Mouse (Mus musculus) ovary, postnatal 36 days (tissue): Measurements from ENCODE around the gene Slc38a1.

Experiments
- DNase-seq: peaks from one replicate; pipeline ENCODE4 v3.0.0; 2022; ENCODE audit warnings: low spot score, mixed read lengths

The Slc38a1 gene

DNA sequence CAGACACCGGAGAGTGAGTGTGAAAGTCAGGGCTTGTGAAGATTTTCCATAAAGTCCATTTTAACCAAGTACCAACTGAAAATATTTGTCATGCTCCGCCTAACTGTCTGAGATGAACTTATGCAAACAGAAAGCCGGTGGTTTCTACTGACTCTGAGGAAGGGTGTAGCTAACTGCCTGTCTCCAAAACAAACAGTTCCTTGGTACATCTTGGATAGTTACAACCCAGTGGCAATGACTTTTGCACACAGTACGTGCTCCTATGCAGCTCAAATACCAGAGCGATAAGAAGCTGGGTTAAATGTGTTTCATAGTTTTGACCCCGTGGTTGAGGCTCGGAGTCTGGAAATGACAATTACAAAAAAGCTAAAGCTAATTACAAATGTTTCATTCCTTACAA, 34.0 kb downstream of the Slc38a1 start:
- no peak for DNase-seq

DNA sequence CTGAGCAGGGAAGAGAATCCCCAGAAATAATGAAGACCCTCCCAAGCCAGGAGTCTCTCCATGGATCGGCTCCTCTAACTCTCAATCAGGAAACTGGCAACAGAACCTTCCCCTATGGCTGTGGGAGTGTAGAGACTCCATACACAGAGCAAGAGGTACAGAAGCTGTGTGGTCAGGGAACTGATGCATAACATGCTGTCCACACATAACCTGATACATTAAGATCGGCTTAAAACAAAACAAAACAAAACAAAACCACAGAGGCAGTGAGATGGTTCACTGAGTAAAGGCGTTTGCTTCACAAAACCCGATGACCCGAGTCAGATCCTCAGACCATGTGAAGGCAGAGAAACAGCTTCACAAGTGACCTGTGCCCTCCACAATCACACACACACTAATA, 35.3 kb downstream of the Slc38a1 start:
- no peak for DNase-seq

DNA sequence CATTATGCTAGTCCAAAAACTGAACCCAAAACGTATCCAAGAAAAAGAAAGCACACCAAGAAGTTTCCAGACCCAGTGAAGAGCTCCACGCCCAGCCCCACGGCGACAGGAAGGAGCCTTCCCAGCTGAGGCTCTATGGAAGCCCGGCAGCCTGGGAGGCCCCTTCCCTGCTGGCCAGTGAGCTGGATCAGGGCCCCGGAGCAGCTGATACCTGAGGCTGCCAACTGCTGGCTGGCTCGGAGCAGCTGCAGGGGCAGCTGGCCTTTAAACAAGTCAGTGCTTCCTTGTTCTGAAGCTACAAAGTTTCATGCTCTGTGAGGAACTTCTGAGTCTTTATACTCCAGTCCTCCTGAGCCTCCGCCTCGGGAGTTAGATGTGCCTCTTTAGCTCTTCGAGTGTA, 38.4 kb downstream of the Slc38a1 start:
- peak; percentile 55 for DNase-seq

DNA sequence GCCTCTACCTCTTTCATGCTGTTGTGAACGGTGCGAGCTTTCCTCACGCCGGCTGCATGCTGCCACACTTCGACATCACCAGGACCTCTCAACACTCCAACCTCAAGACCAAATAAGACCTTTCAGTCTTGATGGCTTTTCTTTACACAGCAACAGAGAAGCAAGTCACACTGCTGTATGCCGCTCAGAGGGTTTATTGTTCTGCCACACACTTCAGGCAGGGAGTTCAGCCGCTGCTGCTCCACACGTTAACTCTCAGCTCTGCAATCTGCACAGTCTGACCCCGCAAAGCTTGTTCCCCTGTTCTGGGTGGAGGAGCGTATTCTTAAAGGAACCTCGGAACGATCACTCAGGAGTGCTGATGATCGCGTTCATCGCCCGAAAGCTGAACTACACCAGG, 40.7 kb downstream of the Slc38a1 start:
- DNase-seq: no peak

DNA sequence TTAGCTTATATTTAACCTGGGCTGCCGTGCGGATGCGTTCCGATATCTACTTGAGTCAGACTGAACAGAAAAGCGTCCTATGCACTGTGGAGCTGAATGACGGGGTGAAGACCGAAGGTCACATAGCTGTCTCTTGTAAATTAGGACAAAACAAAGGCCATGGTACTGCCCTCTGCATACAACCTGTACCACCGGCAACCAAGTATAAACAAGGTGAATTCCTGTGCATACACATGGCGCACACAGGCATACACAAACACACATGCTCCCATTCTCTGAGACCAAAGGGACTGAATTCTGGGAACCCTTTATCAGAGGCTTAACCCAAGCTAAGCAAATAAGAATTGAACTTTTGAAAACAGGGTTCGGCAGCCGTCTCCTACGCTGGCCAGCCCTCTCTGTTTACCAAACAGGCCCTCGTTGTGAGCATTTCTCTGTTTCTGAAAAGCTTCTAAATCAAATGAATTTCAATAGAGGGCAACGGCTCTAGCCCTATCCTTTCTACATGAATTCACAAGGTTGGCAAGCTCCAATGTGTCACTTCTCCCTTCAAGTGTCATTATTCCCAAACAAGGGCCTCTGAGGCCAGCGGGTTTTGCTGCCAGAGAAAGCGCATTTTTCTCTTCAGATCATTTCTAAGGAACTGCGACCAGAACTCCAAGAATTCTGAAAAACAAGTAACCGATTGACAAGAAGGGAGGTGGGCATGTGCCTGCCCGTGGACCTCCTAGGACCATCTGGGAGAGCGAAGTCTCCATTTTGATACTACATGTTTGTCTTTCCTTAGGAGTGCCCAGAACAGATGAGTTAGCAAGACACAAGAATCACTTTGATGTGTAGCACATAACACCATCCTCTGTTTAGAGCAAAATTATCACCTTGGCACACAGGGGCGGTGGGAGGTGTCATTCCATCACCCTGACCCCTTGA, 42.6 kb downstream of the Slc38a1 start:
- no peak for DNase-seq

DNA sequence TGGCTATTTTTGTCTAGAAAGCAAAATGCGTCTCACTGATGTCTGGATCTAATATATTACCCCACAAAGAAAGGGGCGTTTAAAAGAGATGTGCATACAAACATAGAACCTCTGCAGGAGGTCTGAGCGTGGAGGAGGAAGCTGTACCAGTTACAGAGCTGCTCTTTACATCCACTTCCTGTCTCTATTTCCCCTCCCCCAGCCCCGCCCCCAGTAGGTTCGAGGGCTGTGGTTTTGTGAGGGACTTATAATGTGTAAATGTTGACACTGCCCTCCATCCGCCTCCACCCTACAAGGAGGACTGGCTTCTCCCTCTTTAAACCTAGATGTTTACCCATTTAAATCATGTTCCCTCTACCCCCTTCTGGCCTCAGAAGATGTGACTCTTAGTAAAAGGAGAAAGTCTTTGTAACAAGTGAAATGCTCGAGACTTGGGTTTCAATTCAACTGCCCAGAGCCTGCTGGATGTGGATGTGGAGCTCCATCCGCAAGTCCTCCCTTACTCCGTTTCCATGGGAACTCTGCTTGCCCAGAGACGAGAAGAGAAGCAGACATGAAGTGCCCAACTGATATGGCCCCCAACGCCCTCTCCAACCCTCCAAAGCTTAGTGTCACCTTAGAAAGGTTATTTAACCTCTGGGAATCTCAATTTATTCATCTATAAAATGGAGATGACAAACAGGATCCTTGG, 43.7 kb downstream of the Slc38a1 start:
- DNase-seq: no peak

DNA sequence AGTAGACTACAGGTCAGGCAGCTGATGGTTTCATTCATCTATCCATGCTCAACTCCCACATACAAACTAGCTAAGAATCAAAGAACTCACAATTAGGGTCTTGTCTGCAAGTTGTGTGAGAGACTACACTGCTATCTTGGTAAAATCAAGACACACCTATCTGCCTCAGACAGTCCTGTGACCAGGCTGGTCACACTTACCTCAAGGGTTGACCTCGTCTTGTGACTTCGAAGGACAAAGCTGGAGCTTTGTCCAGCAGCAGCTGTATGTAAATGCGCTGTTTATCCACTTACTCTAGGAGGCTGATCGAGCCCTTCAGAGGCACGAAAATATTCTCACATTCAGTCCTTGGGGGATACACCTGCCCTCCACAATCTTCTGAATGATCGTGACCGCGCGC, 45.6 kb downstream of the Slc38a1 start:
- no peak for DNase-seq

- DNase-seq: peak; percentile 1
These were observed 48.4 kb downstream of the Slc38a1 start for GRCm38 (mm10) chr15:96594316-96594715.

DNA sequence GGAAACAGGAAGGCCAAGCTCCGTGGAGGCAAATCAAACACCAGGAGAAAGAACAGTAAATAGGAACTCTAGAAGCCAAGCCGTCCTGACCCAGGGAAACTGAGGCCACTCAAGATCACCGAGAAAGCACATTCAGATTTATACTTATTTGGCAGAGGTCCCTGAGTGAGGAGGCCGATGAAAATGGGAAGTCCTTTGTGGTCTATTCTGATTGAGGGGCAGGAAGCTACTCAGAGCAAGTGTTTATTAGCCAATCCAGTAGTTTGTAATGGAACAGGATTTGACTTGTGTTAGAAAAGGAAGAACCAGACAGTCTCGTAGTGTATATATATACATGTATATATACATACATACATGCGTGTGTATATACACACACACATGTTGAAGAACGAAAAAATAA, 48.8 kb downstream of the Slc38a1 start:
- no peak for DNase-seq

DNA sequence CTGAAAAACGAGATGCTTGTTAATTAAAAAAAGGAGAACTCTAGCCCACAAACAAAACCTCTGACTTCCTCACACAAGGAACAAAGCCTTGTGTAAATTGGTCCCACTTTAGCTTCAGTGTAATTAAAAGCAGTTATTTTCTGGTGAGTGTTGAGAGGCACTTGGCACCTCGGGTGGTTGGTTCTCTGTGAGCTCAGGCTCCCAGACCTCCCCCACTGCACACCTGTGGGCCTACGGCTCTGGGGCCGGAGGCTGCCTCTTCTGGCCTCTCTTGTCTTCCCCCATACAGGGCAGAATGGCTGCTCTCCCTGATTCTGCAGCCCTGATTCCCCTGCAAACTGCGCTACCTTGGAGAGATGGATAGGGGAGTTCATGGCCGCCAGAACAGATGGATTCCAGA, 49.3 kb downstream of the Slc38a1 start:
- peak; percentile 7 for DNase-seq

DNA sequence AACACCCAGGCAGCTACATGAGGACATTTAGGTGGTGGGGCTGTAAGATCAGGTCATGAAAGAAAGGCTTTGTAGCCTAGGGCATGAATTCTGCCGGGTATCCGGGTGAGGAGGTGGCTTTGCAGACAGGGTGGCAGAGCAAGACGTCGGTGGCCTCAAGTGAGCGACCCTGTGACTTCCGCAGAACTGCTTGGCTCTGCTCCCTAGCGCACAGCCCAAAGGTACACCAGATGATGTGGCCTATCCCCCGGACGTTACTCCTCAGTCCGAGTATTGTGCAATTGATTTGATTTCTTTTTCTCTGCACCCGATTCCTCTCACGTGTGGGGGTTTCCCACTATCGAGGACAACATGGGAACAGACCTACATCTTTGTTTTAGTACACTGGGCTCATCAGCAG, 49.7 kb downstream of the Slc38a1 start:
- DNase-seq: peak; percentile 3

- peak; percentile 1 for DNase-seq
These were observed 50.8 kb downstream of the Slc38a1 start for GRCm38 (mm10) chr15:96591876-96592417.

GRCm38 (mm10) chr15:96588996-96589657, 53.6 kb downstream of the Slc38a1 start:
- DNase-seq: no peak

GRCm38 (mm10) chr15:96587998-96588397, 54.7 kb downstream of the Slc38a1 start:
- DNase-seq: no peak

DNA sequence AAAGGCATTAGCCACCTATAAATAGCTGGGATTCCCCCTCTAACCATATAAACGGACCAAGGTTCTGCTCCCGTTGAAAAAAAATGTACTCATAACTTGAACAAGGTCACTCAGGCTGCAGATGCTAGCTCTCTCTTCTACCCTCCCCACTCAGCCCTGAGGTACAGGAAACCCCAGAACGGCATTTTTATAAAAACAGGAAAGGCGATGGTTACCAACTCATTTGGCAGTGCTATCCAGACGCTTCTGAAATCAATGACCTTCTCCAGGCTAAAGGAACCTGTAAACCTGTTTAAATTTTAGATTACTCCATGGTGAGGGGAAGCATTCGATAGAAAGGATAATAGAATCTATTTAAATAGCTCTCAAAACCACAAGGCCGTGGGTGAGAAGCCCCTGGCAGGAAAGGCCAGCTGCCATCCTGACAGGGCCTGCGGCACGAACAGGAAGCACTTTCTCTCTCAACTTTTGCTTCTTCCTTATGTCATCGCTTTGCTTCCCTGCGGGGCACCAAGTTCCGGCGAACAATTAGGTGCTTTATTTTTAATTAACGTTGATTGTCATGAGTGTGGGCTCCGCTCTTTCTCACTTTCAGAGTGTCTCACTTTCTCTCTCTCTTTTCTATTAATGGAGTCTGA, 59.2 kb downstream of the Slc38a1 start:
- DNase-seq: no peak

DNA sequence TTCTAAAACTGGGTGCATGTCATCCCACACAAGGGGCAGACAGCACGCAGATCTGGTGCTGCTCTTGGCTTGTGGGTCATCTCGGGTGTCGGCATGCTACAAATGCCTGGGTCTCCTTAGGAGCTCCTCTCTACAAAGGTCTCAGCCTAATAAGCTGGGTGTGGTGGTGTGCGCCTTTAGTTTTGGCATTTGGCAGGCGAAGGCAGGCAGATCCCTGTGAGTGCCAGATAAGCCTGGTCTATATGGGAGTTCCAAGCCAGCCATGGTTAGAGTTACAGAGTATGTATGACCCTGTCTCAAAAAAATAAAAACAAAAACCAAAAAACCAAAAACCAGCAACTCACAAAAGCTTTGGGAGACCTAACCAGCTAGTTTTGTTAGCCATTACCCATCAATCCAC, 65.7 kb downstream of the Slc38a1 start:
- no peak for DNase-seq

- no peak for DNase-seq
These were observed 73.7 kb downstream of the Slc38a1 start for GRCm38 (mm10) chr15:96568983-96569363.

- peak; percentile 33 for DNase-seq
These were observed 74.3 kb downstream of the Slc38a1 start for GRCm38 (mm10) chr15:96568271-96568982.

DNA sequence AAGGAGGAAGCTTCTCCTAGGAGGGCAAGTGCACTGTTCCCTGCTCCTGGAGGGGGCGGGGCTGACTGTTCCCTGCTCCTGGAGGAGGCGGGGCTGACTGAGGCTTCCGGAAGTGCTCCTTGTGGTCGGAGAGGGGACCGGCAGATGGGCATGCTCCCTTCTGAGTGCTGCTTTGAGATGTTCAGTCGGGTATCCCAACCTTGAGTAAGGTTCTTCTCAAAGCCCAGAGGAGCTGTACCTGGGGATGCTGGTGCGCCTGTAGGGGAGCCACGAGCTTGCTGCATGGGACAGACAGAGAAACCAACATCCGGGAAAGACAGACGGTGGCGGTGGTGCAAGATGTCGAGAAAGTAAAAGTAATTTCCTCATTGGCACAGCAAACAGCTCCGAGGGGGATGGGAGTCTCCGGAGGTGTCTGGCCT, 75.9 kb downstream of the Slc38a1 start:
- DNase-seq: peak; percentile 57

DNA sequence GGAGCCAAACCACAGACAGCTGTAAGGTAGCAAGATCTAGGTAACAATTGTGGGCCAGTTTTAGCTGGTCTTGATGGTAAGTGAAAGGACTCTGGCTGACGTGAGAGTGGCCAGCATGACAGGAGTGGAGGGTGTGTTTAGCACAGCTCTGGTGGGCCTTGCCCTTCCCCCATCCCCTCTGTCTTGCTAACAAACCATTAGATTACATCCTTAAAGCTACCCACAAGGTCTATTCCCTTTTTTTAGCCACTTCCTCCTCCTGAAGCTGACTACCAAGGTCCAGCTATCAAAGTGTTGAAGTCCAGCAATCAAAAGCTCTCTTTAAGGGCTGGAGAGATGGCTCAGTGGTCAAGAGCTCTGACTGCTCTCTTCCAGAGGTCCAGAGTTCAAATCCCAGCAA, 78.9 kb downstream of the Slc38a1 start:
- DNase-seq: no peak

- DNase-seq: no peak
These were observed 80.2 kb downstream of the Slc38a1 start for GRCm38 (mm10) chr15:96562521-96562920.
